Mouse (Mus musculus): ENCODE results near the gene Pank4.
A peak's percentile ranks its signal among the peaks of the same experiment; 100 is the strongest.

Gene Pank4

DNA sequence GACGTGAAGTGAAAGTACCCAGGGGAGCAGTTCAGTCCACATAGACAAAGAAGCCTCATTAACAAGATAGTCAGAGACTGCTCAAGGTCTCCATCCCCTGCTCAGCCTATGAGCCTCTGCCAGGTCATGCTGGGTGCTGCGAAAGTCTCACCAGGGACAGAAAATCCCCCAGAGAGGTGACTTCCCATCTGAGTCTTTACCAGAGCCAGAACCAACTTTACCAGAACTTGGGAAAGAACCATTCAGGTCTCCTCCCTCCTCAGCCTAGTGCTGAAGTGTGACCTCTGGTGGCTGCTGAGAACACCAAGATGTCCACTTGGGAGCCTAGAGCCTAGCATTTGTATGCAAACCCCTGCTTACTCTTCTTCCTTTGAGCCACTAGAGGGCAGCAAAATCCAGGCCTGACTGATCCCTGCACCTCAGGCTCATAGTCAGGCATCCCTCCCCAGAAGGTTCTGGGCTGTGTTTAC, 19.8 kb upstream of the Pank4 start:
- peak; percentile 92 for DNase-seq

DNA sequence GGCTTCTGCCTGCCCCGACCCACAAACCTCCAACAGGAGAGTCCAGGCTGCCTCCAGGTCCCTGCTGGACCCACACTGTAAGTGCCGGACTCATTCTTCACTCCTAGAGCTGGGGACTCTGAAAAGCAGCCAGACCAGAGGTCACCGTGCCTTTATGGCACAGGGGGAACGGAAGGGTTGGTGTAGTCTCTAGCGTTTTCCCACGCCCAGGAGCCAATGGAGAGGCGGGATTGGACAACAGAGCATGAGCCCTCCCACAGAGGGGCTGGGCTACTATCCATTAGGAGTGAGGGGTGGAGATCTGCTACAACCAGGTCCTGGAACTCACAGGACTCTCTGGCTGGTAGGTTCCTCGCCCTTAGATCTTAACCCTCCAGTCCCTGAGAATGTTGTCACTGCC, 17.6 kb upstream of the Pank4 start:
- peak; percentile 70 for DNase-seq

DNA sequence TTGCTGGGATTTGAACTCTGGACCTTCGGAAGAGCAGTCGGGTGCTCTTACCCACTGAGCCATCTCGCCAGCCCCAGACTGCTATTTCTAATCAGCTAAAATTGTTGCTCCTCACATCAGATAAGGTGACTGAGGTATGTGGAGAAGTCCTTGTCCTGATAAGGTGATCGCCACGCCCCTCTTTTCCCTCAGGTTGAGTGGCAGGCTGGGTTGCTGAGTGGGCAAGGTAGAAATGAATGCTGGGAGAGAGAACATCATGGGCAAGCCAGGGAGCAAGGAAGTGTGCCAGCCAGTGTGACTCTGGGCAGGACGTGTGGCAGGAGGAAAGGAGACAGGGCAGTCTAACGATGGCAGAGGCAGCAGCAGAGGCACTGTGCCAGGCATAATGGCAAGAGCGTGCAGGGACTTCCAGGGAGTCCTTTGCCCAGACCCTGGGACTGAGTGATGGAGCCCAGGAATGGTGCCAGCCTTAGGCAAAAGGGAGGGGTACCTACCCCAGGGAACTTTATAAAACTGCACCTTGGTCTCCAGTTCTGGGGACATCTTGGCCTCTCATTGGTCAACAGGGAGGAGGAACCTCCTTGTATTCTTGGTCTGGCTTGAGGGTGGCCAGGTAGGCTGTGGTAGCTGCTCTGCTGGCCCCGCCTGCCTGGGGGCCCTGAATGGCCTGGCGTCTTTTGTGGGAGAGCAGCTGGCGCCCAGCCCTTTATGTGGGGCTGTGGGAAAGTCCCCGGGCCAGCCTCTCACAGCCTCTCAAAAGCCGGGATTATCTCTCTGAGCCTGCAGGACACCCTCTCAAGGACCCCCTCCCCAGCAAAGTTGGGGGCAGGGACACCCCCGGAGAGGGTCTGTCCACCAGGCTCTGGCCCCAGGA, 15.6 kb upstream of the Pank4 start:
- no peak for DNase-seq

DNA sequence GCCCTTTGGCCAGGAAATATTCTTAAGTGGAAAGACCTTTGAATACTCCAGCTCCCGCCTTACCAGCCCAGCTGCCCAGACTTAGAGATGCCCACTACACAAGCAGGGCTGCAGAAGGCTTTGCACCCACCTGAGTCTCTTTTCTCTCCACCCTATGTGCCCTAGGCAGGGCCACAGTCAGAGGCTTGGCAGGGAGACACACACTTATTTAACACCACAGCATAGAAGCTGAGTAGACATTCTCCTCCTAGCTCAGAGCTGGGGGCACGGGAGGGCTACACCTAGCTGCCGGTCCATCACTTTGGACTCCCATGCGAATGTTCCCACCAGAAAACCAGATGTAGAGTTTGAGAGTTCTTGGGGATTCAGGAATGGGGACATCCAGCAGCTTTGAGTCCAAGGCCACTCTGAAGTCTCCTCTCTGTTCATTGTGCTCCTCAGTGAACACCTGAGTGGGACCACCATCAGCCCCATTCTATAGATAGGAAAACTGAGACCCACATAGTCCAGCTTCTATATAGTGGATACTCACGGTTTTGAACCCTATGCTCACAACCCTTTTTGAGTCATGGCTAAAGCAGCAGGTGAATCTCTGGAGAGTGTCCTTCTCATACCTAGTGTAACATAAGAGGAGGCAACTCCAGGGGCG, 14.9 kb upstream of the Pank4 start:
- DNase-seq, result no peak

DNA sequence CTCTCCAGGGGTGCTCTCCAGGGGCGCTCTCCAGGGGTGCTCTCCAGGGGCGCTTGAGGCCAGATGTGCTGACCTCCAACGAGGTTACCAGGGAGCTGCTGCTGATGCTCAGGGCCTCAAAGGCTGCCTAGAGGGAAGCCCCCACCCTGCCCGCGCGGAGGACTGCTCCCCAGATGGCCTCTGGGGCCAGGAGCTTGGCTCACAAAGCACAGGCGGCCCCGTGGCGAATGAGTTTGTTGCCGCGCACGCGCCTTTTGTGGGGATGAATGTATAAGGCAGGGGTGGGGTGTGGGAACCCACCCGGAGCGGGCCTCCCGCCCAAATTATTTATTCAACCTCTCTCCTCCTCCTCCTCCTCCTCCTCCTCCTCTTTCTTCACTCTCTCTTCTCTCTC, 14.3 kb upstream of the Pank4 start:
- DNase-seq, result no peak

DNA sequence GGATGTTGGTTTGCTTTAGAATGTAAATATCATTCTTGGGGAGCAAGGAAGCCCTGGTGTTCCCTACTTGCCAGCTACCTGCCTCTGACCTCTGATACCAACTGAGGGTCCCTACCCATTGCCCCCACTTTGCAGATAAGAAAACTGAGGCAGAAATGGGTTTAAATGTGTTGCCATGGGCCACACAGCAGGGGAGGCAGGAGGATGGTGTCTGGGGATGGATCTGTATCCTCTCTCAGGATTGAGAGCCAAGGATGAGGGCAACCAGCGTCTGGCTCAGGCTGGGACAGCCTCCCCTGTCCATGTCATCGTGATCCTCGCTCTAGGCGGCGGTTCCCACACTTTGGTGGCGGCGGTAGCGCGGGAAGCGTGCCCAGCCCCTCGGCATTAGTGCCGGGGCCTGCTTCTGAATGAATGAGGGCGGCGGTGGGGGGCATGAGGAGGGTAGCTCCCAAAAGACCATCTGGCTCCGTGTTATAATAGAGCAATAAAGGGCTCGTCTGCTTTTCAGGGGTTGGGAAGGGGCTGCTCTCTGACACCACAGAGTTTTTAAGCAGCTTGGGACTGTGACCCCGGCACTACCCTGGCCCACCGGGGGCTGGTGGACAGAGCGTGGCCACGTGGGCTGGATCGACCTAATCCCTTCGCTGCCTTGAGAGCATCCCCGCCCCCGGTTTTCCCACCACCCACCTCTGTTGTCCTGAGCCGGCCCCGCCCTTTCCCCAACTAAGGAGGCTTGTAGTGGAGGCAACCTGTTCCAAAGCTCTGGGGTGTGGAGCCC, 11.3 kb upstream of the Pank4 start:
- peak; percentile 17 for DNase-seq

DNA sequence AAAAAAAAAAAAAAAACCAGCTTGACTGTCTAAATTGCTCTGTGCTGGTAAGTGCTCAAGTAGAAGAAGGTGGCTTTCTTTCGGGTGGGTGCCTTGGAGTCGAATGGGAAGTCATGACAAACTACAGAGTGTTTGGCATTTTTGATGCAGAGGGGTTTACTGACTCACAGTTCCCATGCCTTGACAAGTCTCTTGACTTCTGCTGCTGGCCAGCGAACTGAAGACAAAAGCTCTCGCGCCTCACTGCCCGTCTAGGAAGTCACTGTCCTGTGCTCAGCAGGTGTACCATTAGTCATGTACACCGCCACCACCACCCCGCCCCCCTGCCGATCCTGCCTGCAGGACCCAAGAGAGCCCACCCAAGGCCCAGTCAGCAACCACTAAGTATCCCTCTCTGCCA, 7.3 kb upstream of the Pank4 start:
- no peak for DNase-seq

DNA sequence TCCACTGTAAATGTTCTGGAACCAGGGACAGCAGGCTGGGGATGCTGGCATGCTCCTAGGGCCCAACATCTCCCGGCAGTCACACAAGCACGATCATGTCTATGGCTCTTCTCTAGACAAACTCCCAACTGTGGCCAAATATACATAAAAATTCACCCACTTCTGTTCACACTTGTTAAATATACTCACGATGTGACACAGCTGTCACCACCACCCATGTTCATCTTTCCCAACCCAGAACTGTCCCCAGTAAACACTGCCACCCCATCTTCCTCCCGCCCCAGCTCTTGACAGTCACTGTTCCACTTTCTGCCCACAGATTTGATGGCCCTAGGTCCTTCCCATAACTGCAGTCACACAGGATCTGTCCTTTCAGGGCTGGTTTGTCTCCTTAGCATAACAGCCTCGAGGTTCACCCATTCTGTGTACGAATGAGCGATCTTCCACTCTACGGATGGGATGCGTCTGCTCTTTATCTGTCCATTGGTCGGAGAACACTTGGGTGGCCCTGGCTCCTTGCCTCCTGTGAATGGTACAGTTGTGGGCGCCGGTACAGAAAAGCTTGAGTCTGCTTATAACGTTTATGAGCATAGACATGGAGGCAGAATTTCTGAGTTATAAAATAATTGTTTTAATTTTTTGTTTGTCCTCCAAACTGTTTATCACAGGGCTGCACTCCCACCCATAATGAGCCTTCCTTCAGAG, 6.5 kb upstream of the Pank4 start:
- DNase-seq, result no peak

DNA sequence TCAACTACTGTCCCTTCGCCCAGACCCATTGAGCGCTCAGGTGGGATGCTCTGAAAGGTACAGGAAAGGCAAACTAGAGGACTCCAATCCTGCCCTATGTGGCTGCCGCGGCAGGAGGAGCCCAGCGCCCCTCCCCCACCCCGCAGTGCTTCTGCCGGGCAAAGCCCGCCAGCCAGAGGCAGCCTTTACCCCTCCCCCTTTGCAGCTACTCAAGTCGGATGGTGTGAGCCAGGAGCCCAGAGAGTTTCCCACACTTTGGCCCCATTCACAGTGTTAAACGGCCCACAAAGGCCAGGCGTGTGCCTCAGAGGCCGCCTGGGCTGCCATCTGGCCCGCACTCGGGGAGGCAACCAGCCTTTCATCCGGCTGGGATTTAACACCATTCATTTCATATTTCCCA, 5.8 kb upstream of the Pank4 start:
- peak; percentile 80 for DNase-seq

DNA sequence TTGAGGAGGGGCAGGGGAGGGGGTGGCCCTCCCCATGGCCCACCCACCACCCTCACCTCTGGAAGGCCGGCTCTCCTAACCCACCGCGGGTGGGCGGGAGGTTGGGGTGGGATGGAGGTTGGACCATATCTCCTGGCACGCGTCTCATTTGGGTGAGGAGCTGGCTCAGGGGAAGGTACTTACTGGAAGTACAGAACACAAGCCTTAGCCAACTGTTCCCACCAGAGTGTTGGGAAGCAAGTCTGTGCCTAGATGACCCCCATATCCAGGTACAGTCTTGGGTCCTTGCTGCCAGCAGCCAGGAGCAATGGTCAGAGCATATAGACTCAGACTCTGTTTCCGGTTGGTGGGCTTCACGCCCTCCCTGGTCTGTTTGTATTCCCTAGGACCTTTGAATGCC, 5.3 kb upstream of the Pank4 start:
- no peak for DNase-seq

DNA sequence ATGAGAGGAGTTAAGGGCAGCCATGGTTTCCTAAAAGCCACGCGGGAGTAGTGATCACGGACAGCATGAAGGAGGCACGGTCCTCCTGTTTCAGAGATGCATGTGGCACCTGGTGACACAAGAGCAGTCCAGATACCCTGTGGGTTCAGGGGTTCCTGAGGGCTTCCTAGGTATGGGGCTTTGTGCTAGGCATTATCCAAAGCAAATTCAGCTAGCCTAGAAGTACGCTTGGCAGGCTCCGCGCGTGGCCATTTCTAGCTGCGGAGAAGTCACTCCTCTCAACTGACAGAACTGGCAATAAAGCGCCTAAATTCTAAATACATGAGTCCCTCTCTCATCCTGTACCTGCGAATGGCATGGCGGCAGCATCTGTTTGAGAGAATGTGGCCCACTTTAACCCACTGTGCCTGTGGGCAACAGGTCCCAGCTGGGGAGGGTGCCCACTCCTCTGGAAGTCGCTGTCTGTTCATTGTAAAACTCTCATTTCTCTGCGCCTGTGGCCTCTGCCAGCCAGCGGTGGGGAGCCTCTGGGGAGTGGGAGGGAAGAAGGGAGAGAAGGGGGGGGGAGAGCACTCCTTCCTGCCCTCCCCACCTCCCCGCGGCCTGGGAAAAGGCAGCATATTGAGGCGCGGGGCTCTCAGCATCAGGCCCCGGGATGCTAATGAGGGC, 3.8 kb upstream of the Pank4 start:
- no peak for DNase-seq

DNA sequence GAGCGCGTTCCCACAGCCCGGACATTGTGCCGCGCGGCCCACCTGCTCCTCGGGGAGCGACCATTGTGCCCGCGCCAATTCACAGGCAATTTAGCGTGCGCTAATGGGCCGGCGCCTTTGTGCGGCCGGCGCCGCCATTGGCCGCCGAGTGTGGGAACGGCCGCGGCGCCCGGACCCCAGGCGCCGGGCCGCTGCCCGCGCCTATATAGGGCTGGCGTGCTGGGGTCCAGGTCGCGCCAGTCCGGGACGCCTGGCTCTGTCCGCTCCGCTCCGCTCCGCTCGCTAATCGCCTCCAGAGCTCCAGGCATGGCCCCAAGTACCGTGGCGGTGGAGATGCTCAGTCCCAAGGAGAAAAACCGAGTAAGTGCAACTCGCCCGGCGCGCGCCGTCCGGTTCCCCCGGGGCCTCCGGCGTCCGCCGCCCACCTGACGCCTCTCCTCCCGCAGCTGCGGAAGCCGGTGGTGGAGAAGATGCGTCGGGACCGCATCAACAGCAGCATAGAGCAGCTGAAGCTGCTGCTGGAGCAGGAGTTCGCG, 3.2 kb upstream of the Pank4 start, which contains the start of gene Hes5:
Gene Hes5 (plus strand): TSS at position 234 of the 536 bp plus-strand sequence.
- DNase-seq, result no peak

DNA sequence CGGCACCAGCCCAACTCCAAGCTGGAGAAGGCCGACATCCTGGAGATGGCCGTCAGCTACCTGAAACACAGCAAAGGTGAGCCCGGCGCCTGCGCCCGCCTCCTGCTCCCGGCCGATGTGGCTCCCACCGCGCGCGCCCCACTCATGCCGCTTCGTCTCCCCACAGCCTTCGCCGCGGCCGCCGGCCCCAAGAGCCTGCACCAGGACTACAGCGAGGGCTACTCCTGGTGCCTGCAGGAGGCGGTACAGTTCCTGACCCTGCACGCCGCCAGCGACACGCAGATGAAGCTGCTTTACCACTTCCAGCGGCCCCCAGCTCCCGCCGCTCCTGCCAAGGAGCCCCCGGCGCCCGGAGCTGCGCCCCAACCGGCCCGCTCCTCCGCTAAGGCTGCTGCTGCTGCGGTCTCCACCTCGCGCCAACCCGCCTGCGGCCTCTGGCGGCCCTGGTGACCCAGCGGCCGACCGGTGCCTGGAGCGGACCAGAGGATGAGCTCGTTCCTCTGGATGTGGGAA, 2.6 kb upstream of the Pank4 start:
- no peak for DNase-seq

DNA sequence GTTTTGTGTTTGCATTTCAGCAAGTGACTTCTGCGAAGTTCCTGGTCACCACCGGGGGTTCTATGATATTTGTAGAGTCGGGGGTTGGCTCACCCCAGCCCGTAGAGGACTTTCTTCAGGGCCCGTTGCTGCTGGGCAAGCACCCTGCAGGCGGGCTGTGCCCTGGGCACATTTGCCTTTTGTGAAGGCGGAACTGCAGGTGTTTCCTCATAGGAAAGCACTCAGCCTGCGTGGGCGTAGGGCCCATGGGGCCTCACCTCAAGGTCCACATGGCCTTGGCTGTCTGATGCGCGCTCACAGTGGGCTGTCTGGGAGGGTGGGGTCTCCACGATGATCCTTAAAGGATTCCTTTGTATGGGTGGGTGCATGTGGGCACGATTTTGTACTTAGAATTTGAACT, 2.0 kb upstream of the Pank4 start:
- no peak for DNase-seq

DNA sequence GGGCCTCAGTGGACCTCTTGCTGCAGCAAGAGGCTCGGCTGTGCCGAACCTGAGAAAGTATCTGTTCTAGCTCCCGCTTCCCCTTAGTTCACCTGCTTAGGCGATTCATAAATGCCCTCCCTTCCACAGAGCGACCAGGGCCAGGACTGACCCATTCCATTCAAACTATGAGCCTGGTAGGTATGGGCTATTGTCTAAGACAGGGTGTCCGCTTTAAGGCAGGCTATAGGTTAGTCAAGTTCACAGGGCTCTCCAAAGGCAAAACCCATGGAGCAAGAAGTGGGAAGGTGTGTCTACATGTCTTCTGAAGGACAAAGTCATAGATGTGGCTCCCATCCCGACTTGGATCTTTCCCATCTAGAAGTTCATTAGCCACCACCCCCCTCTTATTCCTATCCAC, 1.2 kb upstream of the Pank4 start:
- peak; percentile 68 for DNase-seq

DNA sequence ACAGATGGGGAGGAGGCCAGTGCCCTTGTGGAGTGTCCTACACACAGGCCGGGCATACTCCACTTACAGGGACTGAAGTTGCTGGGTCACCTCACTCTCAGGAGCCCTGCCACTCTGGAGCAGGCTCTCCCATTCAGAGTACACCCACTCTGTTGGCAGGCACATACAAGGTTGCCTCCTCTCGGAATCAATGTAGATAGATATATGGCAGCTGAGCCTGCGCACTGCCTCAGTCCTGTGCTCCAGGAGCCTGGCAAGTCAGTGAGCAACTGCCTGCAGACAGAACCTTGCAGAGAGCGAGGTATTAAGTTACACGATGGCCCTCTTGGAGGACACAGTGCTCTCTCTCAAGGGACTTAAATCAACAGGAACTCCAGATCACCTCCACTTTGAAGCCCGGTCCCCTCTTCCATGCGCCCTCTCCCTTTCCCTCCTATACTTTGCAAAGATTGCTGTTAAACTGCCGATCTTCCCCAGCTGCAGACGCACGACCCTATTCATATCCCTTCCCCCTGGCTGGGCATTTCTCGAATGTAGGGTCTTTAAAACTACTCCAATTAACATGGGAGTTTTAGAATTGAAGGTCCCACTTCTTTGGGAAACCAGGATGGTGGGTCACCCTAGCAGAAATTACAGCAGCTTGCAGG, 610 bp upstream of the Pank4 start:
- peak; percentile 70 for DNase-seq

DNA sequence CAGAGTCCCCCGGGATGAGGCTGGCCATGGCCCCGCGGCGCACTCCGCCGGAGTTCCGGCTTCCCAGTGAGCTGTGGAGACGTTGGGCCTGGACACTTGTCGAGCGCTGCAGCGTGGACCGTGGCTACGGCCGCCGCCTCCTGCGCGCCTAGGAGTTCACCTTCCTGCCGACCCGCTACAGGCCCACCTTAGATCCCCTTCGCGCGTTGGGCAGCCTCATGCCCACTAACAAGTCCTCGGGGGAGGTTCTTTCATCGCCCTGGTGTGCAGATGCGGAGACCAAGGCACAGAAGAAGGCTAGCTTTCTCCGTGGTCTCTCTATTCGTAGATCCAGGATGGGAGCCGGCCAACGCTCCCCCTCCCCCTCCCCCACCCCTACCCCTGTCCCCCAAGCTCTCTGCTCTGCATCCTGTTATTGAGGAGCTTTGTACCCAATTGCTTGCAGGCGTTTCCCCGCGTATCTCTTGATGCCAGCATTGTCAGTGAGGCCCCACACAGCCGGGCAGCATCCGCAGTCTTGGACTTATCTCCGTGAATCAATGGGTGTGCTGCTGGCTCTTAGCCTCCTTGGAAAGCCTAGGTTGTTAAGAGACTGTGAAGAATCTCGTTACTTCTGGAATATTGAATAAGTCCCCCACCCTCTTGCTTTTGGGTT, 785 bp downstream of the Pank4 start:
- DNase-seq, result no peak

DNA sequence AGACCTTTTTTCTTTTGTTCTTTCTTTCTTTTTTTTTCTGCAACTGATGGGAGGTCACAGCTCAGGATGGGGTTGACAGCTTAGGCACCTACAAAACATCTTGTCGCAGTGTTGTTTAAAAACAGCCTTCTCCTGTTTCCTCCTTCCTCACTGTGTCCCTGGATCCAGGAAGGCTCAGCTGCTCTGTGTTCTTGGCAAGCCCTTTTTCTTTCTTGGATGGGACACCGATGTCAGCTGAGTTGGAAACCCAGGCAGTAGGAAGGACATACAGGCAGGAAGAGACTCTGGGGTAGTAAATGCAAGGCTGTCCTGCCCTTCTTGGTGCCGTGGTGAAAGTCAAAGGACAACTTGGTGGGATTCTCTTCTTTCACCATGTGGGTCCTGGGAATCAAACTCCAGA, 1.9 kb downstream of the Pank4 start:
- DNase-seq, result no peak

DNA sequence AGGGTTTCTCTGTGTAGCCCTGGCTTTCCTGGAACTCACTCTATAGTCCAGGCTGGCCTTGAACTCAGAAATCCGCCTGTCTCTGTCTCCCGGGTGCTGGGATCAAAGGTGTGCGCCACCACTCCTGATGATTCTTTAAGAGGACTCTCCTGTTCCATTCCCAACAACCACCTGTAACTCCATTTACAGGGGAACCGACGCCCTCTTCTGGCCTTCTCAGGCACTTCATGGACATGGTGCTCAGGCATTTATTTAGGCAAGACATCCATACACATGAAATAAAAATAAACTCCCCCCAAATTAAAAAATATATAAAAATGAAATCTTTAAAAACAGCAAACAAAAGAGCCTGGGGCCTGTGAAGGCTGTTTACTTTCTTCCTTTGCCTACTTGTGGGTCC, 3.2 kb downstream of the Pank4 start:
- peak; percentile 85 for DNase-seq

DNA sequence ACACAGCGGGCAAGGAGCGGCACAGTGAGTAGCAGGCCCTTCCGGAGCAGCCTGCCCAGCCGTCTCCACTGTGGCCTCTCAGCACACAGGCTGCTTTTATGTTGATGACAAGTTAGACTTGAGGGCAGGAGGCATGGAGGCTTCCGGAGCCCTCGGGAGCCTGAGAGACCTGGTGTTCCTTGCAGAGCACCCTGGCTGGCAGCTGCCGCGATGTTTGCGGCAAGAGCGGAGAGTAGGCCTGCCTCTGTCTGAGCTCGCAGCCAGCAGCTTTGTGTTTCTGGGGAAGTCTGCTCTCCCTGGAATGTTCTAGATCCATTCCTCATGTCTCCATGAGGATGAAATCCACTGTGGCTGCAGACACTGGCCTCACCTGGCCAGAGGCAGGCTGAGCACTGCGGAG, 8.6 kb downstream of the Pank4 start:
- no peak for DNase-seq

DNA sequence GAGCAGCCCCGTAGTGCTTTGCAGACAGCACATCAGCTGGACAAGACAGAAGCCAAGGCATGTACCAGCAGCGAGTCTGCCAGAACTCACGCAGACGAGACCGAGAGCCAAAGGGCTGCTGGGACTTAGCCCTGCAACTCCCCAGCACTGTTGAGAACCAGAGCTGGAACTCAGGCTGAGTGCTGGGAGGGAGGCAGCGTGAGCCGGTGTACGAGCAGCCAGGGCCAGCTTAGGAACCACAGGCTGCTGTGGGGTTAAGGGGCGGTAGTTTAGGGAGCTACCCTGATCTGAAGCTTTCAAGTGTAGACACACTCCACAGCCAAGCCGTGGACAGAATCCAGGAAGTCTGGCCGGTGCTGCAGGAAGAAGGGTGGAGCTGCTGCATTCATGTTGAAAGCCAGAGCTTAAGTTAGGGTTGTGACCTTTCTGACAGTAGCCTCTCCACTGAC, 10.3 kb downstream of the Pank4 start:
- DNase-seq, result no peak
